Mouse (Mus musculus) brain, embryonic 18.5 days (tissue): ENCODE measurements around the gene Olfr585.

Experiments used
- DNase-seq: peaks from one replicate; pipeline ENCODE4 v3.0.0-alpha.2; 2012; ENCODE audit warnings: low read depth, low spot score

Olfr585 gene

DNA sequence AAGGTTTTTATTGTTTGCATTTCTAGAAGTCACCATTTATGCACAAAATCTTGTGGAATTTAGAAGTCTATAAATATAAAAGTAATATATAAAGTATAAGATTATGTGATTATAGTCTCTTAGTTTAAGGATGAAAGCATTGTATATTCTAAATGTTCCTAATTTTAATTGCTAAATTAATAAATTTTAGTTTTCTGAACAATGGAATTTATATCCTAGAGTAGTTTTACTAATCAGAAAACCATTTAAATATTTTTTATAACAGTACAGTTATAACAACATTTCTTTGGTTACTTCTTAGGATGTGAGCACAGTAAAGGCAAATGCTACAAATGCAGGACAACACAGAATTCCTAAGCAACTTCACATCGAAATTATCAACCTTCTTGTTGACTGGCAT, at the start of gene Olfr585:
Olfr585 (plus strand) TSS at position 301 of the 400 bp plus-strand sequence.
- DNase-seq: no peak

DNA sequence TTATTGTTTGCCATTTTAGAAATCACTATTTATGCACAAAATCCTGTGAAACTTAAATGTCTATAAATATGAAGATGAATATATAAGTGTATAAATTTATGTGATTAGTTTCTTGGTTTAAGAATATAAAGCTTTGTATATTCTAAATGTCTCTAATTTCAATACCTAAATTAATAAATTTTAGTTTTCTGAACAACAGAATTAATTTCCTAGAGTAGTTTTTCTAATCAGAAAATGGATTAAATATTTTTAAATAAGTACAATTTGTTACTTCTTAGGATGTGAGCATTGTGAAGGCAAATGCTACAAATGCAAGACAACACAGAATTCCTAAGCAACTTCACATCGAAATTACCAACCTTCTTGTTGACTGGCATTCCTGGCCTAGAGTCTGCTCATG, 46.5 kb upstream of the Olfr585 start, which contains the start of gene Olfr583:
Olfr583 (plus strand) TSS at position 301 of the 400 bp plus-strand sequence.
- DNase-seq: no peak

- DNase-seq: no peak
These were observed 15.9 kb upstream of the Olfr585 start, which contains the start of gene Olfr584 for GRCm38 (mm10) chr7:103081585-103081984. Olfr584 (plus strand) TSS chr7:103081885.

DNA sequence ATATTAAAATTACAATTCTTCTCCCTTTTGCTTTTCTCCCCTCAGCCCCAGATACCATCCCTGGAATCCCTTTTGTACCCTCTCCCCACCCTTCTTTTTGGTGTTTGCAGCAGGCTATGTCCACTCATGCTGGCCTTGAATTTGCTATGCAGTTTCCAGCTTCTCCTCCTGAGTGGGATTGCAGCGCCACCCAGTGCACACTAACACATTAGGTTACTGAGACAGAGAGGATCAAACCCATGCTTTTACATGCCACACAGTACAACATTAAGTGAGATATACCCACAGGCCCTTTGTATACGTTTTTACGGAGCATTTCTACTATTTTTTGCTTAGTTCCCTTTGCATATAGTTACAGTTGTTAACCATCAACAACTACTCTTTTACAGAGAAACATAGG, 21.9 kb downstream of the Olfr585 start:
- no peak for DNase-seq

GRCm38 (mm10) chr7:103125538-103125937, 28.0 kb downstream of the Olfr585 start, which contains the start of gene Olfr586:
Olfr586 (minus strand) TSS chr7:103125638.
- DNase-seq: no peak

DNA sequence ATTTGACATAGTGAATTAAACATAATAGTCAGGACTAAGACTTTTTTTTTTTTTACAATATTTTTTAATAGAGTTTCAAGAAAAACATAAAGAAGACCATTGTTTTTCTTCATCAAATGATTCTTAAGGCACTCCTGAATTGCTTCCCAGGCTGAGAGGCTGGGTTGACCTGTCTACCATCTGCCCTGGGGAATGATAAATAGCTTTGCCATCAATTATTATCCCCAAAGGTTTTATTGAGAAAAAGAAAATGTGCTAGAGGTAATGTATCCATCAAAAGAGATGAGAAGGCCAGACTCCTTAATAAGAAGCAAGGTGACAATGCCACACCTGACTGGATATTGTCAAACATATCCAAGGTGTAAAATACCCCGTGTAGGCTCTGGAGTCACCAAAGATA, 43.1 kb downstream of the Olfr585 start, which contains the start of gene Olfr588-ps1:
Olfr588-ps1 (plus strand) TSS at position 301 of the 400 bp plus-strand sequence.
- DNase-seq: no peak
